Mouse (Mus musculus) forebrain, embryonic 13.5 days (tissue): ENCODE data around the gene Smad3. TPM values are rescaled to one million over a fixed set of nuclear protein-coding genes. Genes with fewer than 3 reads are reported as not detected.

Experiments
- ATAC-seq: fragments of 200-750 bp; cut with Nextera tagmentation; 2 replicates; pipeline ENCODE4 v1.8.0; 2017
- H3K27ac ChIP-seq: fragments of 300-500 bp; sonication (generic); 2 replicates; pipeline ENCODE4 v1.5.1; 2015; ENCODE audit warnings: inconsistent platforms, mild to moderate bottlenecking, moderate library complexity
- H3K27me3 ChIP-seq: fragments of 300-500 bp; sonication (generic); 2 replicates; pipeline ENCODE4 v1.6.1; 2015; ENCODE audit warnings: mild to moderate bottlenecking, inconsistent platforms
- H3K36me3 ChIP-seq: fragments of 300-500 bp; sonication (generic); 2 replicates; pipeline ENCODE4 v1.6.1; 2015; ENCODE audit warnings: mild to moderate bottlenecking, inconsistent platforms; ENCODE audit not compliant: poor library complexity, severe bottlenecking
- H3K4me1 ChIP-seq: fragments of 300-500 bp; sonication (generic); 2 replicates; pipeline ENCODE4 v1.6.1; 2015; ENCODE audit warnings: inconsistent platforms
- H3K4me2 ChIP-seq: fragments of 300-500 bp; sonication (generic); 2 replicates; pipeline ENCODE4 v1.6.1; 2015; ENCODE audit warnings: inconsistent platforms, mild to moderate bottlenecking, moderate library complexity
- H3K4me3 ChIP-seq: fragments of 300-500 bp; sonication (generic); 2 replicates; pipeline ENCODE4 v1.5.1; 2015; ENCODE audit warnings: mild to moderate bottlenecking, inconsistent platforms
- H3K9ac ChIP-seq: fragments of 300-500 bp; sonication (generic); 2 replicates; pipeline ENCODE4 v1.6.1; 2015; ENCODE audit warnings: mild to moderate bottlenecking, inconsistent platforms
- H3K9me3 ChIP-seq: fragments of 300-500 bp; sonication (generic); replicated peaks from 2 replicates; pipeline ENCODE4 v1.6.1; 2016; ENCODE audit warnings: inconsistent platforms
- WGBS: fragments of 180-500 bp; shearing (Covaris S2); methylation state at CpG from one replicate; pipeline ENCODE4 v1.1.7; 2015; 5-methylcytosine and 5-hydroxymethylcytosine counted together
- polyA plus RNA-seq: library from polyadenylated mRNA; unstranded; fragments of >200 nt; fragmentation: Nextera tagmentation; extraction: Ambion mirVana; gene quantifications from 2 replicates; pipeline ENCODE4 v1.2.1, GENCODE M21; 2015

Smad3 gene
- polyA plus RNA-seq, 1 experiment from 2014 or later = 9.9 TPM

DNA sequence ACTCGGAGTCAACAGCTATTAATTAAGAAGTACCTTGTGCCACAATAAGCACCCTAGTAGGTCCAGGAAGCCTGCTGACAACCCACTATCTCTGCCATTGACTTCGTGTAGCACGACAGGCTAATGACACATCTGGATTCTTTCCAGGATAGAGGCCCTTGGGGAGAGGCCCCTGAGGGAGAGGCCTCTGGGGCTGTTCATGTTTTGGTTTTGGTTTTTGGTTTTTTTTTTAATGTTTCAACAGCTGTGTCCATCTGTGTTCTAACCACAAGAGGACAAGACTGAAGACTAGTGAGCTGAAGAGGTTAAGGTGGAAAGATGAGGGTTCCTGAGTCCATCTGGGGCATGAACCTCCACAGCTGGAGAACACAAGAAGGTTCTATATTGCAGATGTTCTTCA is 15.5 kb downstream of the Smad3 start:
- 60% methylated on average over 3 of the region's 3 CpGs for WGBS
- no peaks in the 10 kb centered on the region for H3K27me3 ChIP-seq
- H3K4me2 ChIP-seq = no peak overlapping the region
- H3K27ac ChIP-seq = no peak overlapping the region
- H3K36me3 ChIP-seq = no peaks in the 10 kb centered on the region
- no peak for ATAC-seq
- peaks cover 31% of the 10 kb centered on the region for H3K4me1 ChIP-seq
- no peaks in the 10 kb centered on the region for H3K9me3 ChIP-seq
- H3K9ac ChIP-seq = no peak overlapping the region
- no peak overlapping the region for H3K4me3 ChIP-seq

DNA sequence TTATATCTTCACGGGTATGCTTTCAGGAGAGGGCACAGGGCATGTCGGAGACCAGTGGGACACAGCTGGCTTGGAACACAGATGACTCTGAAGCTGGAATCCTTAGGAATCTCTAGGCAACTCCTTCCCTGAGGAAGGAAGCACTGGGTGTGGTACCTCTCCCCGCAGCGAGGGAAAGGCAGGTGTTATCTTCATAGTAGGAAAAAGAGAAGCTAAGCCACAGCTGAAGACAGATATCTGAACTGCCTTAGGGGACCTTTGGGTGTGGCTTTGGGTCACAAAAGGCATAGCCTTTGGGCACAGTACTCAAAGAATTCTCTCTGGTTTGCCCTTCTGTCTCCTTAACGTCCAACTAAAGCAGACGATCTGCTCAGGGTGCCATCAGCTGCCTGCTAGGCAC is 16.0 kb downstream of the Smad3 start:
- WGBS = 78% methylated on average over 6 of the region's 6 CpGs
- Histone ChIP-seq H3K4me2 (no peak overlapping the region), H3K36me3 (no peaks in the 10 kb centered on the region), H3K4me3 (no peak overlapping the region), H3K27ac (no peak overlapping the region), H3K27me3 (no peaks in the 10 kb centered on the region), H3K9ac (no peak overlapping the region), H3K9me3 (no peaks in the 10 kb centered on the region), H3K4me1 (peaks cover 28% of the 10 kb centered on the region)
- no peak for ATAC-seq

DNA sequence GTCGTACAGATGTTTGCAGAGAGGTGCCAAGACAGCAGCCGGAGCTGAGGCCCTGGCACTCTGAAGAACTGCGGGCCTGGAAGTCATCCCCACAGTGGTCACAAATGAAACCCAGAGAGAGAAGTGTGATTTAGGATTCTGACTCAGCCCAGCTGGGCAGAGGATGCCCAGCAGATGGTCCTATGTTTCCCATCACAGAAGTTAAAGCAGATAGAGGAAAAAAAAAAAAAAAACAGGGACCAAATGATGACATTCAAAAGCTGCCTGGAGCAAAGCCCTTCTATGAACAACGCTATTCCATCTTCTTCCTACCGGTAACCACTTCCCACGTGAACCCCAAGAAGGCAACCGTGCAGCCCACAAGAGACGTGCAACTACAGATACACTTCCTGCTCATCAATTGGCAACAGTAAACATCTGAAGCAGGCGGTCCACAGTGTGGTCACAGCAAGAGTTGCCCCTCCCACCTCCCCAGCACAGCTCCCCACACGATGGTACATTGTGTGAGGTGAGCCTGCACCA is 17.4 kb downstream of the Smad3 start:
- Histone ChIP-seq H3K36me3 (no peaks in the 10 kb centered on the region), H3K27ac (no peak overlapping the region), H3K4me3 (no peak overlapping the region), H3K4me1 (peaks cover 25% of the 10 kb centered on the region), H3K9me3 (no peaks in the 10 kb centered on the region), H3K9ac (no peak overlapping the region), H3K4me2 (no peak overlapping the region), H3K27me3 (no peaks in the 10 kb centered on the region)
- 87% methylated on average over 10 of the region's 10 CpGs for WGBS
- no peak for ATAC-seq

DNA sequence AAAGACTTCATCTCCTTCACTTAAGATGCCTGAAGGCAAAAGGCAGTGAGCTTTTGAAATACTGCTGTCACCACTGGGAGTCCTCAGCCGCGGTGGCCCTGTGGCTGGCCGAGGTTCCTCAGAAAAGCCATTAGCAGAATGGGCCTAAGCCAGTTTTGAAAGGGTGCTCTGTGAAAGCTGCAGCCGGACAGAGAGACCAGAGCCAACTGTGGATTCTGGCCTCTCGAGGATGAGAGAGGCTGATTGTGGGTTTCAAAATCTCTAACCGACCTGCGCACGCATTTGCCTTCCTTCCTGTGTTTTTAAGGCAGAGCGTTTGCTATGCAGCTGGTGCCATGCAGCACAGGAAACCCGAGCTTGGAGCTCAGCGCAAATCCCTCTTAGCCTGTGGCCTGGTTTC is 19.0 kb downstream of the Smad3 start:
- no peak overlapping the region for H3K4me3 ChIP-seq
- H3K9ac ChIP-seq = no peak overlapping the region
- ATAC-seq = no peak
- peaks cover 29% of the 10 kb centered on the region for H3K4me1 ChIP-seq
- H3K4me2 ChIP-seq = no peak overlapping the region
- no peaks in the 10 kb centered on the region for H3K9me3 ChIP-seq
- H3K27me3 ChIP-seq = no peaks in the 10 kb centered on the region
- no peak overlapping the region for H3K27ac ChIP-seq
- no peaks in the 10 kb centered on the region for H3K36me3 ChIP-seq
- 82% methylated on average over 11 of the region's 11 CpGs for WGBS

DNA sequence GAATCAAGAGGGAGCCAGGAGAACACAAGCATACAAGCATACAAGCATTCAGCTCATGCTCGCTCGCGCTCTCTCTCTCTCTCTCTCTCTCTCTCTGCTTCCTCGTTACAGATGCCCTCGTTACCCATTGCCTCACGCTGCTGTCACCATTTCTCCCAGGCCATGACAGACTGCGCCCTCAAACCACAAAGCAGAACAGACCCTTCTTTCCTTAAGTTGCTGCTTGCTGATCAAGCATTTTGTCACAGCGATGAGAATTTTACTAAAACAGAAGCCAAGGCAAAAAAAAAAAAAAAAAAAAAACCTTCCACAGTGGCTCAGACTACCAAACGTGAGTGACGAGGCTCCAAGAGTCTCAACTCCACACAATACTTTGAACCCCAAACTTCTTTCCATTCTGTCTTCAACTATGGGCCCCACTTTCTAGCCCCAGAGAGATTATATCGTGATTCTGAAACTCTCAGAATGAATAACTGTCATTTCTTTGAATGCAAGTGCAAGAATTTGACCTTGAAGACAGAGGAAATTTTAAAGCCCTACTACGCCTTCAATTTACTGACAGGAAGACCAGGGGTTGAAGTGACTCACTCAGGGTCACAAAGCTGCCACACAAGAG is 19.6 kb downstream of the Smad3 start:
- H3K4me3 ChIP-seq = no peak overlapping the region
- no peak overlapping the region for H3K27ac ChIP-seq
- 74% methylated on average over 12 of the region's 12 CpGs for WGBS
- H3K36me3 ChIP-seq = no peaks in the 10 kb centered on the region
- peaks cover 22% of the 10 kb centered on the region for H3K4me1 ChIP-seq
- no peaks in the 10 kb centered on the region for H3K9me3 ChIP-seq
- H3K4me2 ChIP-seq = no peak overlapping the region
- no peaks in the 10 kb centered on the region for H3K27me3 ChIP-seq
- H3K9ac ChIP-seq = no peak overlapping the region
- no peak for ATAC-seq

DNA sequence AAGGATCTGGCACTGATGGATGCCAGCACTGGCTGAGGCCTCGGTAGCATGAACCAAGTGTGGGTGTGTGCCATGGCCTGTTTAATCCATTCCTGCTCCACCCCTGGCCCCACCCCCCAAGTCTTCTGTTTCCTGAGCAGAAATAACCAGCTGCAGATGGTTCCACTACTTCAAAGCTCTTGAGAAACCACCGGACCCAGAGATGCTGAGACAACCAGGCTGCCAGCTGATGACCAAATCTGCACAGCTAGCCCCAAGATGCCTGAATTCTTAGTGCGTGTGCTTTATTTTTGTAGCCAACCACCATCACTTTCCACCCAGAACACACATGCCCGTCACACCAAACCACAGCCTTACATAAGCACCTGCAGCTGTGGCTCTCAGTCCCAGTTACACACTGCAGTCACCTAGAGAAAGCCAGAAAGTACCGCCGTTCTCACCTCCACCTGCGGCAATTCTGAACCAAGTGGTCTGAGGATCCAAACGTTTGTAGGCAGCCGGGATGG is 20.3 kb downstream of the Smad3 start:
- Histone ChIP-seq H3K9me3 (no peaks in the 10 kb centered on the region), H3K9ac (no peak overlapping the region), H3K36me3 (no peaks in the 10 kb centered on the region), H3K4me1 (peaks cover 15% of the 10 kb centered on the region), H3K27me3 (no peaks in the 10 kb centered on the region), H3K4me2 (no peak overlapping the region), H3K4me3 (no peak overlapping the region), H3K27ac (no peak overlapping the region)
- 77% methylated on average over 9 of the region's 9 CpGs for WGBS
- no peak for ATAC-seq

DNA sequence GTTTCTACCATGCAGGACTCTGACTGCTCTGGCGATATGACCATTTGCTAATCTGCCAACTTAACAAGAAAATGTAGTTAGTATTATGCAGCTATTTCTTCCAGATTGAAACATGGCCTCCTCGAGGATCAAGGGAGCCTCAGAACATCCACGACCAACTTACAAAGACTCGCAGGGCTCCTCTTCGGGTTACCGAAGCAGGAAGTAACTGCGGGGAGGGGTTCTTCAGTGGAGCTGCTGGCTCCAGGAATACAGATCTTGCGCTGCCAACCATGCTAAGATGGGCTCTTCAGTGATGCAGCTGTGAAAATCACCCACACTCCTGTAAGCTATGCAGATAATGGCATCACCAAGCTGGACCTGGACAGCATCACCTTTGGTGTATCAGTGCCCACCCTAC is 23.5 kb downstream of the Smad3 start:
- Histone ChIP-seq H3K36me3 (no peaks in the 10 kb centered on the region), H3K4me1 (0 out of 2 replicates have a peak, but pooled peaks cover 10% of the 10 kb centered on the region), H3K9ac (no peak overlapping the region), H3K4me3 (no peak overlapping the region), H3K27me3 (no peaks in the 10 kb centered on the region), H3K27ac (no peak overlapping the region), H3K9me3 (no peaks in the 10 kb centered on the region), H3K4me2 (no peak overlapping the region)
- no peak for ATAC-seq
- WGBS = 91% methylated on average over 8 of the region's 8 CpGs

DNA sequence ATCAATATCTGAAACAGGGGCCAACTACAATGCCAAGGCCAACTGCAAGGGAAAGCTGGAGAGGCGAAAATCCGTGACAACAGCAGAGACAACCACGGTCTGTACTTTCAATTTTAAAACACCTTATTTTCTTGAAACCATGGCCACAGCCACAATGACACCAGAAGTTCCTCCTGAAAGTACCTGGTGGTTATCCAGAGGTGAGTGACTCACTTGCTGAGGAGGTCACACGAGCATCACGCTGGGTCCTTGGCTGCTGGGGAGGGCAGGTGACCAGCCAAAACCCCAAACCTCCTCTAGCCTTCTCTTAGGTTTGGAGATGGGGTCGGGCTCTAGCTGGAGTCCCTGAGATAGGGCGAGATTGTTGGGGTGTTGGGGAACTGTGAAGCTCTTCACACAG is 25.1 kb downstream of the Smad3 start:
- Histone ChIP-seq H3K27me3 (no peaks in the 10 kb centered on the region), H3K4me1 (0 out of 2 replicates have a peak, but pooled peaks cover 10% of the 10 kb centered on the region), H3K4me2 (no peak overlapping the region), H3K9me3 (no peaks in the 10 kb centered on the region), H3K36me3 (no peaks in the 10 kb centered on the region), H3K4me3 (no peak overlapping the region), H3K27ac (no peak overlapping the region), H3K9ac (no peak overlapping the region)
- ATAC-seq = no peak
- WGBS = 92% methylated on average over 7 of the region's 7 CpGs

DNA sequence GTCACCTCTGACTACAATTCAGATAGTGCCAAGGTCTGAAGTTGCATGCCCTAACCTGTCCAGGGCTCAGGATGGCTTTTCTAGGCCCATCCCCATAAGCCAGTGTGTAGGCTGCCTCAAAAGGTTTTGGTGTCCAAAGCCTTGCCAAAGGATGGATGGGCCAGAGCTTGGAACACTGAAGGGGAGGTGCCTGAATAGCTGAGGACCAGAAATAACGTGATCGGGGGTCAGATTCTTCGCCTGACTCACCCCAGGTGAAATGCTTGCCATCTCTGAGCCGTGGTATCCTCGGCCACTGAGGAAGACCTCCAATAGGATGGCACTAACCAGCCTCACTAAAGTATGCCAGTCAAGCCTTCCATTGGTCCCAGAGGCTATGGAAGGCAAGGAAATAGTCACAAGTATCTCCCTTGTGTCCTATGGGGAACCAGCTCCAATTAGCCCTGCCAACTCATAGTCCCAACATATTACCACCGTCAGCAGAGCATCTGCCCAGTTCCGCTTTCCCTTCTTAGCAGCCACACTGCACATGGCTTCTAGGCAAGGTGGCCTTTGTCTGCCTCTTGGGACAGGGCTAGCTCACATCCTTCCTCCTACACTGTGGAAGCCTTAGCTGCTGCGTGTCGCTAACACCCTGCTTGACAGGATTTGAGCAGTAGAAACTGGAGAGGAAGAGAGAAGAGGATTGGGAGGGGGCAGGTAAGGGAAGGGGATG is 26.5 kb downstream of the Smad3 start:
- 0 out of 2 replicates have a peak, but pooled peaks cover 14% of the 10 kb centered on the region for H3K4me1 ChIP-seq
- no peak overlapping the region for H3K27ac ChIP-seq
- WGBS = 86% methylated on average over 9 of the region's 9 CpGs
- no peak overlapping the region for H3K4me3 ChIP-seq
- ATAC-seq = no peak
- no peaks in the 10 kb centered on the region for H3K27me3 ChIP-seq
- no peaks in the 10 kb centered on the region for H3K36me3 ChIP-seq
- H3K4me2 ChIP-seq = no peak overlapping the region
- H3K9ac ChIP-seq = no peak overlapping the region
- H3K9me3 ChIP-seq = no peaks in the 10 kb centered on the region

DNA sequence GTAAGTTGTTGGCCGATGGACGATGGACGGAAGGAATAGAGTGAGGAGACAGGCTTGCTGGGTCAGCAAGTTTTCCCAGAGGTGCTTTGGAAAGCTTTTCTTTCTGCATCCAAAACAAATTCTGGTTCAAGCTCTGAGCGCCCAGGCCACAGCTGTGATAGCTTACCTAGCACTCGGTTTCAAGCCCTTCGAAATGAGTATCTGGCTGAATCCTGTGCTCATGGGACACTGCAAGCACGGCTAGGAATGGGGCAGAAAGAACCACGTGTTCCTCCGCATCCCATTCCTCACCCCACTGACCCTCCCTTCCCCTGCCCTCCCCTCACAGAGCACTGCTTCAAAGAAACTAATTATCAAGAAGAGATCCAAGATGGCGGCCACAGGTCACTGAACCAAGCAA is 28.8 kb downstream of the Smad3 start:
- no peaks in the 10 kb centered on the region for H3K27me3 ChIP-seq
- 0 out of 2 replicates have a peak, but pooled peaks cover 4% of the 10 kb centered on the region for H3K4me1 ChIP-seq
- H3K4me2 ChIP-seq = no peak overlapping the region
- ATAC-seq = no peak
- H3K36me3 ChIP-seq = no peaks in the 10 kb centered on the region; the same call in 1 of the 2 replicates
- H3K4me3 ChIP-seq = no peak overlapping the region
- 93% methylated on average over 10 of the region's 10 CpGs for WGBS
- H3K9me3 ChIP-seq = no peaks in the 10 kb centered on the region
- no peak overlapping the region for H3K27ac ChIP-seq
- no peak overlapping the region for H3K9ac ChIP-seq

DNA sequence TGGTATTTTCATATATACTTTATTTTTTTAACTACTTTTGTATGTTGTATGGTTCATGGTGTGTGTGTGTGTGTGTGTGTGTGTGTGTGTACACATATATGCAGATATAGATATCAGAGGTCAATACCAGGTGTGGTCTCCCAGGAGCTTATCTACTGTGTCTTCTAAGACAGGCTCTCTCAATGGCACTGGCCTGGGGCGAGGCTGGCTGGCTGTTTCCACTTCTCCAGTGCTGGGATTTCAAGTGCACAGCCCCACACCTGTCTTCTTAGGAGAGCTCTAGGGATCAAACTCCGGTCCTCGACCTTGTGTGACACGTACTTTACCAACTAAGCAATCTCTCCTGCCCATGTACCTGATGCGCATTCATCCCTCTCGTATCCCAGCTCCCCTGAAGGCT is 30.7 kb downstream of the Smad3 start:
- 89% methylated on average over 6 of the region's 6 CpGs for WGBS
- no peaks in the 10 kb centered on the region for H3K9me3 ChIP-seq
- no peak overlapping the region for H3K4me2 ChIP-seq

More for the DNA sequence above, 30.7 kb downstream of the Smad3 start:
- Histone ChIP-seq H3K27ac (no peak overlapping the region), H3K4me1 (0 out of 2 replicates have a peak, but pooled peaks cover 4% of the 10 kb centered on the region), H3K9ac (no peak overlapping the region), H3K27me3 (no peaks in the 10 kb centered on the region), H3K36me3 (no peaks in the 10 kb centered on the region; the same call in 1 of the 2 replicates), H3K4me3 (no peak overlapping the region)
- ATAC-seq = no peak
